Comparison of ENCODE assay signal across 1 mouse cellular context in the genomic region with DNA sequence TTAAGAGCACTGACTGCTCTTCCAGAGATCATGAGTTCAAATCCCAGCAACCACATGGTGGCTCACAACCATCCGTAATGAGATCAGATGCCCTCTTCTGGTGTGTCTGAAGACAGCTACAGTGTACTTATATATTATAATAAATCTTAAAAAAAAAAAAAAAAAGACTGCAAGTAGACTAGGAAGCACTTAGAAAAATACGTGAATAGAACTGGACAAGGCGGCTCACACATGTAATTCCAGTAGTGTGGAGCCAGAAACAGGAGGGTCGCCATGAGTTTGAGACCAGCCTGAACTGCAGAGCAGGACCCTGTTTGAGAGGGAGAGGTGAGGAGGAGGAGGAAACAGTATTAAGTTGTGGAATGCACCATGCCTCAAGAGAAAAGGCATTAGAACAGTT.
TF ChIP-seq lines count a peak whose summit lies in the region.

No protein-coding gene starts in this region.

TF ChIP-seq in MEL, 35 proteins besides CTCF, POLR2A, EP300 and RAD21:
- TF ChIP-seq ZNF384 (IDR thresholded peaks at IDR 0.05; ENCODE audit: low read depth, low read length) = peak; percentile 68
- TF ChIP-seq MYC (IDR thresholded peaks at IDR 0.05; ENCODE audit: low read depth, low read length) = peak; percentile 64; the same call in 1 of the 2 replicates
- 0 out of 2 replicates have a peak, but pooled peaks have one; percentile 47 for TF ChIP-seq CHD1 (IDR thresholded peaks at IDR 0.05; ENCODE audit: low read depth, low read length)
